In the genomic region with DNA sequence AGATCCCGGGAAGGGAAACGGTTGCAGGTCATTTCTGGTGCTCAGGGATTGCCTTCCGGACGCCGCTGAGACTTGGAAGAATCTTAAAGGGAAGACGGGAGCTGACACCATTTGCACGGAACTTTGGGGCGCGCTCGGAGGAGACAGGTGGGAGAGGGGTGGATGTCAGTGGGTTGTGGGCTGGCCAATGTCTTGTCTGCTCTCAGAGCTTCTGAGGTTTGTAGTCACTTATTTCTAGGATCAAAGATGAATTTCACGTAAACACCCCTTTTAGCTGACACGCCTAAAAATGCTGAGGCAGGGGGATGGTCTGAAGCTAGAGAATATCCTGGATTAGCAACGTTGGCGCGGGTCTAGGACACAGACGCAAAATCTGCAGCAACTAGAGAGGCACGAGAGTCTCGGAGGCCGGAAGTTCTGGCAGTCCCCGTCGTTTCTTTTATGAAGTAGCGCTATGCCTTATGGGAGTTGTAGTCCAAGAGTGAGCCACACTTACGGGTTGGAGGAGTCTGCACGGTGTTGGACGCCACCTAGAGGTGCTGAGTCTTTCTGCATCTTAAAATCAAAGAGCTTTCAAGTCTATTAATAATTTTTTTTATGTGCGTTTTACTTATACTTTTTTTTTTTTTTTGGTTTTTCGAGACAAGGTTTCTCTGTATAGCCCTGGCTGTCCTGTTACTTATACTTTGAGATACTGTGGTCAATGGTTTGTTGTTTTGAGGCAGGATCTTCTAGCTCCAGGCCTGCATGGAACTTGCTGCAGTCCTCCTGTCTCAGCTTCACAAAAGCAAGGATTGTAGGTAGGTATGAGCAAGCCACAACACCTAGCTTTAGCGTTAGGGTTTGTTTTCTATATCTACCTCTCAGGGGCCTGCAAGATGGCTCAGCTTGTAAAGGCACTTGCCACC, we compare ENCODE assay signal across 8 mouse cellular contexts. TPM values are rescaled to one million over a fixed set of nuclear protein-coding genes. Genes with fewer than 3 reads are reported as not detected.
DNase-seq lines count a peak whose midpoint lies in the region; ATAC-seq and TF ChIP-seq lines count a peak whose summit lies in the region.

Gene Dnajc12, plus strand, starts transcription at position 72 of the 908 bp plus-strand sequence.

- no peaks in the 10 kb centered on the region for H3K9me3 ChIP-seq in embryonic facial prominence, embryonic 15.5 days (replicated peaks)
- no peaks in the 10 kb centered on the region for H3K9me3 ChIP-seq in limb, embryonic 14.5 days (ENCODE audit: control insufficient read depth, low read length)
- H3K9me3 ChIP-seq in midbrain, postnatal 0 days (ENCODE audit: low read length) = no peaks in the 10 kb centered on the region

- H3K27ac ChIP-seq in bone marrow, adult 2 months (ENCODE audit: control insufficient read depth, insufficient read depth, low read depth, low read length, poor library complexity) = no peak within 1 kb of the TSS
- H3K27ac ChIP-seq in embryonic facial prominence, embryonic 15.5 days (replicated peaks) = peak within 1 kb of the TSS; percentile 76
- no peak within 1 kb of the TSS for H3K27ac ChIP-seq in limb, embryonic 14.5 days (replicated peaks; ENCODE audit: low read depth, low read length)
- H3K27ac ChIP-seq in midbrain, postnatal 0 days (ENCODE audit: low read depth, low read length) = peak within 1 kb of the TSS; percentile 64

- H3K4me1 ChIP-seq in bone marrow, adult 2 months (ENCODE audit: control insufficient read depth, insufficient read depth, low read length) = no peaks in the 10 kb centered on the region; the same call in 1 of the 2 replicates
- peaks cover 8% of the 10 kb centered on the region for H3K4me1 ChIP-seq in embryonic facial prominence, embryonic 15.5 days
- no peaks in the 10 kb centered on the region for H3K4me1 ChIP-seq in limb, embryonic 14.5 days (ENCODE audit: control insufficient read depth, insufficient read depth, low read length)
- H3K4me1 ChIP-seq in midbrain, postnatal 0 days (ENCODE audit: insufficient read depth, low read length) = peaks cover 6% of the 10 kb centered on the region; the same call in 1 of the 2 replicates

- under 1% methylated on average over 28 of the region's 28 CpGs for WGBS in bone marrow, adult 2 months
- WGBS in embryonic facial prominence, embryonic 15.5 days = 1% methylated on average over 28 of the region's 28 CpGs
- WGBS in limb, embryonic 14.5 days = under 1% methylated on average over 28 of the region's 28 CpGs
- under 1% methylated on average over 28 of the region's 28 CpGs for WGBS in midbrain, postnatal 0 days

- H3K36me3 ChIP-seq in embryonic facial prominence, embryonic 15.5 days = no peaks in the 10 kb centered on the region
- H3K36me3 ChIP-seq in limb, embryonic 14.5 days (ENCODE audit: control insufficient read depth, insufficient read depth, low read length) = no peaks in the 10 kb centered on the region
- no peaks in the 10 kb centered on the region for H3K36me3 ChIP-seq in midbrain, postnatal 0 days (ENCODE audit: insufficient read depth, low read length)

- peak; percentile 89 for TF ChIP-seq CTCF in bone marrow, adult 2 months (IDR thresholded peaks at IDR 0.05; ENCODE audit: control insufficient read depth, insufficient read depth, low read length)
- TF ChIP-seq CTCF in midbrain, postnatal 0 days (IDR thresholded peaks at IDR 0.05) = peak; percentile 89

- peak; percentile 92 for ATAC-seq in embryonic facial prominence, embryonic 15.5 days (ENCODE audit: insufficient number of reproducible peaks, low FRiP score, low TSS enrichment, low read depth)
- peak; percentile 94 for ATAC-seq in limb, embryonic 14.5 days (ENCODE audit: low FRiP score, low read depth)
- peak; percentile 92 for ATAC-seq in midbrain, postnatal 0 days (ENCODE audit: low FRiP score)

- peak within 1 kb of the TSS; percentile 75 for H3K4me3 ChIP-seq in bone marrow, adult 2 months (replicated peaks; ENCODE audit: control insufficient read depth, low read depth, low read length)
- H3K4me3 ChIP-seq in embryonic facial prominence, embryonic 15.5 days (replicated peaks) = peak within 1 kb of the TSS; percentile 62
- peak within 1 kb of the TSS; percentile 60 for H3K4me3 ChIP-seq in limb, embryonic 14.5 days (replicated peaks; ENCODE audit: low read length)
- H3K4me3 ChIP-seq in midbrain, postnatal 0 days (ENCODE audit: low read depth, low read length) = peak within 1 kb of the TSS; percentile 51

- TF ChIP-seq POLR2A in bone marrow, adult 2 months (IDR thresholded peaks at IDR 0.05; ENCODE audit: borderline replicate concordance, control insufficient read depth, low read depth, low read length) = no peak
- peak; percentile 79; the same call in 1 of the 2 replicates for TF ChIP-seq POLR2A in limb, embryonic 14.5 days (IDR thresholded peaks at IDR 0.05; ENCODE audit: borderline replicate concordance, extremely low read depth, insufficient read depth, insufficient read length)

- H3K9ac ChIP-seq in embryonic facial prominence, embryonic 15.5 days = peak within 1 kb of the TSS; percentile 52
- H3K9ac ChIP-seq in limb, embryonic 14.5 days (ENCODE audit: low read depth, low read length, severe bottlenecking) = peak within 1 kb of the TSS; percentile 65
- H3K9ac ChIP-seq in midbrain, postnatal 0 days (replicated peaks; ENCODE audit: low read length, poor library complexity, severe bottlenecking) = peak within 1 kb of the TSS; percentile 54

- H3K27me3 ChIP-seq in embryonic facial prominence, embryonic 15.5 days = no peaks in the 10 kb centered on the region
- H3K27me3 ChIP-seq in limb, embryonic 14.5 days (ENCODE audit: control insufficient read depth, insufficient read depth, low read length) = no peaks in the 10 kb centered on the region
- no peaks in the 10 kb centered on the region for H3K27me3 ChIP-seq in midbrain, postnatal 0 days (ENCODE audit: insufficient read depth, low read length)

- peak; percentile 99 for DNase-seq in 416B (ENCODE audit: low read depth)
- DNase-seq in heart, adult 8-10 months (ENCODE audit: low spot score) = peak; percentile 90
- peak; percentile 89 for DNase-seq in kidney, adult 9 months
- peak; percentile 99 for DNase-seq in limb, embryonic 14.5 days (ENCODE audit: low spot score)
- DNase-seq in midbrain, postnatal 0 days (ENCODE audit: low spot score) = peak; percentile 99
- peak; percentile 40 to 68 for DNase-seq in spleen, postnatal 14 days (ENCODE audit: low spot score in 2 of 2)

- H3K4me2 ChIP-seq in embryonic facial prominence, embryonic 15.5 days (replicated peaks) = peak within 1 kb of the TSS; percentile 90
- H3K4me2 ChIP-seq in limb, embryonic 14.5 days (replicated peaks; ENCODE audit: low read depth, low read length, severe bottlenecking) = peak within 1 kb of the TSS; percentile 89
- H3K4me2 ChIP-seq in midbrain, postnatal 0 days (ENCODE audit: low read depth, low read length, poor library complexity, severe bottlenecking) = peak within 1 kb of the TSS; percentile 75

RNA-seq across cellular contexts. Expression of gene Dnajc12, which starts in this region (rescaled TPM):
- polyA plus RNA-seq in bone marrow, adult 2 months (2011; ENCODE audit: insufficient read depth, insufficient read length, low replicate concordance, missing spikeins) = 0.97 and 1.9 TPM in 2 replicates
- polyA plus RNA-seq in embryonic facial prominence, embryonic 15.5 days (2015; fragmentation: Nextera tagmentation; extraction: Ambion mirVana) = 11.4 and 12.8 TPM in 2 replicates
- 10 to 100 TPM; 14.6 to 19.2 (median 19.0) TPM for total RNA-seq in heart, adult 8-10 months (2022)
- 4.0 and 9.1 TPM in 2 replicates for polyA plus RNA-seq in limb, embryonic 14.5 days (2012; rRNA removed)
- polyA plus RNA-seq in limb, embryonic 14.5 days (2014; fragmentation: Nextera tagmentation; extraction: Ambion mirVana) = 9.2 and 11.0 TPM in 2 replicates
- total RNA-seq in midbrain, postnatal 0 days (2014; rRNA removed) = 12.8 and 14.1 TPM in 2 replicates
- polyA plus RNA-seq in midbrain, postnatal 0 days (2015; fragmentation: Nextera tagmentation; extraction: Ambion mirVana) = 25.5 and 29.1 TPM in 2 replicates

Comparison
In these comparisons a context has a peak if more than half of its experiments do, and no peak if none do; other contexts are left out.
1. H3K27ac ChIP-seq: peak in embryonic facial prominence, embryonic 15.5 days (single experiment) and midbrain, postnatal 0 days (single experiment); none in bone marrow, adult 2 months (single experiment) and limb, embryonic 14.5 days (single experiment).
2. Peak in every context shown above with its lines, with median percentiles within 50 percentile points of each other: DNase-seq, H3K4me3 ChIP-seq, ATAC-seq, H3K4me2 ChIP-seq and H3K9ac ChIP-seq.